Mouse (Mus musculus) myocyte (in vitro differentiated cells): Measurements from ENCODE around the gene Ccnb1.

Experiments
- CEBPB ChIP-seq: IDR thresholded peaks from 2 replicates; pipeline ENCODE4 v1.6.1; 2011; ENCODE audit warnings: mild to moderate bottlenecking, moderate library complexity; ENCODE audit not compliant: poor library complexity, insufficient read depth, severe bottlenecking
- E2F4 ChIP-seq: IDR thresholded peaks from one replicate; pipeline ENCODE4 v1.6.1; 2011; ENCODE audit warnings: mild to moderate bottlenecking, control low read depth, moderate library complexity; ENCODE audit not compliant: insufficient read depth
- MYOD1 ChIP-seq, 3 experiments: IDR thresholded peaks; one replicate each; pipeline ENCODE4 v1.6.1; 2011; ENCODE audit warnings: control low read depth in 2 of 3, low read depth in 2 of 3, mild to moderate bottlenecking in 2 of 3, moderate library complexity in 1 of 3; ENCODE audit not compliant: insufficient read length in 2 of 3, control insufficient read depth in 1 of 3
- POLR2A ChIP-seq: IDR thresholded peaks from one replicate; pipeline ENCODE4 v1.6.1; 2011; ENCODE audit warnings: low read depth, mild to moderate bottlenecking, control low read depth, moderate library complexity; ENCODE audit not compliant: insufficient read length
- POLR2AphosphoS2 ChIP-seq: IDR thresholded peaks from one replicate; pipeline ENCODE4 v1.6.1; 2011; ENCODE audit warnings: low read depth, control low read depth; ENCODE audit not compliant: insufficient read length
- REST ChIP-seq: IDR thresholded peaks from one replicate; pipeline ENCODE4 v1.6.1; 2011; ENCODE audit warnings: mild to moderate bottlenecking, control low read depth, moderate library complexity; ENCODE audit not compliant: insufficient read depth, insufficient read length
- SRF ChIP-seq: IDR thresholded peaks from one replicate; pipeline ENCODE4 v1.6.1; 2011; ENCODE audit warnings: low read depth; ENCODE audit not compliant: control insufficient read depth, insufficient read length
- TCF12 ChIP-seq: IDR thresholded peaks from one replicate; pipeline ENCODE4 v1.6.1; 2011; ENCODE audit warnings: mild to moderate bottlenecking, control low read depth; ENCODE audit not compliant: poor library complexity, insufficient read depth, severe bottlenecking
- USF1 ChIP-seq: IDR thresholded peaks from one replicate; pipeline ENCODE4 v1.6.1; 2011; ENCODE audit warnings: low read depth, mild to moderate bottlenecking, control low read depth, moderate library complexity

GRCm38 (mm10) chr13:100775252-100776055, 10.9 kb downstream of the Ccnb1 start, which contains the start of gene Cenph:
- no peak for TF ChIP-seq SRF
- peak; percentile 99 for TF ChIP-seq E2F4
- TF ChIP-seq POLR2AphosphoS2 = no peak
- no peak for TF ChIP-seq MYOD1 (IDR thresholded peaks at IDR 0.05; ENCODE audit: control insufficient read depth in 1 of 3, insufficient read length in 2 of 3, low read depth in 2 of 3)
- no peak for TF ChIP-seq CEBPB
- no peak for TF ChIP-seq POLR2A
- no peak for TF ChIP-seq TCF12
- no peak for TF ChIP-seq REST
- TF ChIP-seq USF1 = no peak
